Mouse (Mus musculus): ENCODE results near the gene Ctbp2.
"Not testable (repeated sequence)": the region's sequence is repeated elsewhere in the genome, so short reads cannot be mapped to it uniquely, and the experiment has no call there.

Gene Ctbp2

GRCm38 (mm10) chr7:133120221-133120751, 3.9 kb downstream of the Ctbp2 start:
- no peak for DNase-seq (ENCODE audit: low spot score)

- no peak for DNase-seq (ENCODE audit: low spot score)
These were observed 6.3 kb downstream of the Ctbp2 start for GRCm38 (mm10) chr7:133117815-133118214.

- DNase-seq (ENCODE audit: low spot score) = no peak
These were observed 7.6 kb downstream of the Ctbp2 start for GRCm38 (mm10) chr7:133116542-133116941.

GRCm38 (mm10) chr7:133115886-133116285, 8.3 kb downstream of the Ctbp2 start:
- peak; percentile 24 for DNase-seq (ENCODE audit: low spot score)

DNA sequence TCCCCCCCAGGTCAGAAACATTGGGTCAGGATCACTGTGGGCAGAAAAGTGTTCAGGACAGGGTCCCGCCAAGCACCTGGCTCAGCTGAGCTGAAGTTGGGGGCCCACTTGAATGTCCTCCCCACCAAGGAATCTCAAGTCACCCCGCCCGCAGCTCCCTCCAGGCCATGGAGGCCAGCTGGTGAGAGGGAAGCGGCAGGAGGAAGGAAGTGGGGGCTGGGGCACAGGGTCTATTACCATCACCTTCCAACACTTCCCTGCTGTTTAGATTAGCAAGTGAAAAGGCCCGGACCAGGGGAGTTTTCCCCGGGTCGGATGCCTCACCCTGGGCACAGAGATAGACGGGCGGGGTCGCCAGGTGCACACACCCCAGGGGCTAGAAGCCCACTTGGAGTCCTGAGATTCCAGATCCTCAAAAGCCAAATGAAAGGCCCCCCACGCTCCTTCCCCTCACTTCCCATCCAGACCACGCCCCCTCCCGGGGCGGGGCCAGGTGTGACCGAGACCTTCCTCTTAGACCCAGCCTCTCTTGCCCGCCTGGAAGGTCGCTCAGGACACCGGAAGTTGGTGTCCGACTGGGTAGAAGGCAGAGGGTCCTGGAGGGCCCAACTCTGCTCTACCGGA, 9.2 kb downstream of the Ctbp2 start:
- peak; percentile 27 for DNase-seq (ENCODE audit: low spot score)

DNA sequence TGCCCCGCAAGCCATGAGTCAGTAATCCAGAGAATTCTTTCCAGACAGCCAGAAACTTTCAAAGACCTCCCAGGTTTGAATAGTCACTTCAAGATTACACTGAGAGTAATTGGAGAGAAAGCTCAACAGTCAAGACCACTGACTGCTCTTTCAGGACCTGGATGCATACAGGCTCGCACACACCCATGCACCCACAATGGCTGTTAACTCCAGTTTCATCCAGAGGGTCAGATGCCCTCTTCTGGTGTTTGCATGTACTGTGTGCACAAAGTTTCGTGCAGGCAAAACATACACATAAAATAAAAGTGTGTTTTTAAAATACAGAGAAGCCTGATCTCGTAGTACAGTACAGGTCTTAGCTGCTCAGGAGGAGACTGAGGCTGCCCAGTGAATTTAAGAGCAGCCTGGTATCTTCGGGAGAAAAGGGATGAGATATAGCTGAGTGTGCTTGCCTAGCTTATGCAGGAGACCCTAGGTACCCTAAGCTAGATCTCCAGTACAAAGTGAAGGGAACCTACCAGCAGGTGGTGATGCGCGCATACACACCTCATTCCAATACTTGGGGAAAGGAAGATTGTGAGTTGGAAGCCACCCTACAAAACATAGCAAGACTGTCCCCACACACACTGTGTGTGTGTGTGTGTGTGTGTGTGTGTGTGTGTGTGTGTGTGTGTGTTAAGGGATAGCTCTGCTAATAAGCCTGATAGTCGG, 10.8 kb downstream of the Ctbp2 start:
- no peak for DNase-seq (ENCODE audit: low spot score)

DNA sequence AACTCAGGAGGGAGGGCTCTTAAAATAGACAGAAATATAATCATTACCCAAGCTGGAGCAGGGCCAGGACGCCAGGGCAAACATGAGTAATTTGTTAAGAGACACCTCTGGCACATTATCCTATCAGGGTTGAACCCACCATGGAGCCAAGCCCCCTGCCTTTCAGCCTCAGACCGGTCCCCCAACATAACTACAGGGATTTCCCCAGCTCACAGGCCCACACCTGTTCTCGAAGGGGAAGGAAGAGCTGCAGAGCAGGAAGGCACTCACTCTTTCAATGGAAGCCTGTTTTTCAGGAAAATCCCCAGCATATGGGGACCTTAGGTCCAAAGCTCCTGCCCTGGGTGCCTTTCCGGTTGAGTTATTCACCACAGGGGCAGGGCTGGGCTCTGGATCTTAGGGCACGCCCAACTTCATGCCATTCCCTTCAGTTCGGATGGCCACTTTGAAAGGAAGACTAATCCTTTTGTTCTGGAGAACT, 11.8 kb downstream of the Ctbp2 start:
- DNase-seq (ENCODE audit: low spot score) = peak; percentile 36

DNA sequence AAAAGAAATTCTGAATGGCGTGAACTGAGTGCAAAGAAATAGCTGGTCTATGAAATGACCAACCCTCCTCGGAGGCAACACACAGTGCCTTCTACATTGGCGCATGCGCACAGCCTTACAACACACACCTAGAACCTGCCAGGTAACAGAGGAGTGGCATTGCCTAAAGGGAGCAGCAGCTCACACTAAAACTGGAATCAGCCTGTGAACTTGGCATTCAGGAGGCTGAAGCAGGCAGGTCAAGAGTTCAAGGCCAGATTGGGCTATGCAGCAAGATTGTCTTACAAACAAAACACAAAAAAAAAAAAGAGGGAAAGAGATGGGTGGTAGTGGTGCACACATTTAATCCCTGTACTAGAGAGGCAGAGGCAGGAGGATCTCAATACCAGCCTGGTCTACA, 14.7 kb downstream of the Ctbp2 start:
- no peak for DNase-seq (ENCODE audit: low spot score)

DNA sequence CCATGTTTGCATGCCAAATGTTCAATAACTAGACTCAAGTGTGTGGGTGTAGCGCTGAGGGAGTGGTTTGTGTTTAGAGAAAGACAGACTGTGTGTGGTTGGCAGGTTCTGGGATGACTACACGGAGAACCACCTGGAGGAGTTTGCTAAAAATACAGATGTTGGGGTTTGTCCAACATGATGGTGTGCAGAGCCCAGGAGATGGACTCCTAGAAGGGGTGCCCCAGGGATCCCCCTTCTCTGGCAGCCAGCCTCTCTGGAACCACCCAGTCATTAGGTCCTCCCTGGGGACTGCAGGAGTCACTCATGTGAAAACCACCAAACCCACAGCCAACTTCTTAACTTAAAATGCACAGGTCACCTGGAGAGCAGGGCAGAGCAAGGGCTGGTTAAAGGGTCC, 15.5 kb downstream of the Ctbp2 start:
- DNase-seq (ENCODE audit: low spot score) = no peak

DNA sequence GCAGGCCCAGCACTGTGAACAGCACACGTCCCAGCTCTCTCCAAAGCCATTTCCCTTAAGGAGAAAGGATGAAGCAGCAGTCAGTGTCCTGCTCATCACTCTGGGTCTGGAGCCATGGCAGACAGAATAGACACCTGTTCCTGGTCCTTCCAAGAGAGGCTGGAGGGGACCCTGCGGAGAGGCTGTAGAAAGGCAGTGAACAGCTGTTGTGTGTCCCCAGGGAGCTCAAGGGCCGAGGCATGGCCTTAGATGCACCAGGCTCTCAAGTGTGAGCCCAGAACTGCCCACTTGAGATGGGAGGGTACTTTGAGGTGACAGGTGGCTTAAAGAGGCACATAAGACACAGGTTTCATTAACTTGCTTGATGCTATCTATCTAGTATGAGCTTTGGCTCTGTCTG, 21.6 kb downstream of the Ctbp2 start:
- no peak for DNase-seq (ENCODE audit: low spot score)

DNA sequence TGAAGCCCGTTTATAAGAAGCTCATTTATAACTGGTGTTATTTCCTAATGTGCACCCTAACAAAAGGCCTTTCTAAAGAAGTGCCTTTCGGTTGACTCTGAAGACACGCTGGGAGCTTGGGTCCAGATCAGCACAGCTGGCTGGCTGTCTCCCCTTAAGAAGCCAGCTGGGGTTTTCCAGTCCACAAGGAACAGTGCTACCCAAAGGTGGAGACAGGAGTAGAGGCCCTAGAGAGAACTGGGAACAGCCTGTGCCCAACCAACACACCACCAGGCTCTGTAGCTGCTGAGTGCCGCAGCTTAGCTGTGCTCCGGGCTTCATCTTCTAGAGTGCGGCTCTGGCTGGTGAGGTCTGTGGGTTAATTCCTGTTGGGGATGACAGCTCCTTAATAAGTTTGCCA, 23.1 kb downstream of the Ctbp2 start:
- DNase-seq (ENCODE audit: low spot score) = no peak

DNA sequence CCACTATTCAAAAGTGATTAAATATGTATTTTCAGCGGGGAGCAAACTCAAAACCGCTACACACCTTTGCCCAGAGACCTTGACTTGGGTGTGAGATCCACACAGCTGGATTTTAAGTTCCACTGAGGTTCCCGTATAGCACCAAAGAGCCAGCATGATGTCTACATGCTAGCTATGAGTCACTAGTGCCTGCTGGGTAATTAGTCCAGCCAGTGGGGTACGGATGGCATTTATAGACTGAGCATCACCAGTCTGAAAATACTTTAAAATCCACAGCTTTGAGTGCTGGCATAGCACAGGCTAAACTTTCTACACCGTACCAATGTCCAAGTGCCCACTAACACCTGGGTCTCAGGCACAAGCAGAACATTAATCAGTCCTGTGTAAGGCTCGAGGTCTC, 24.0 kb downstream of the Ctbp2 start:
- DNase-seq (ENCODE audit: low spot score) = no peak

DNA sequence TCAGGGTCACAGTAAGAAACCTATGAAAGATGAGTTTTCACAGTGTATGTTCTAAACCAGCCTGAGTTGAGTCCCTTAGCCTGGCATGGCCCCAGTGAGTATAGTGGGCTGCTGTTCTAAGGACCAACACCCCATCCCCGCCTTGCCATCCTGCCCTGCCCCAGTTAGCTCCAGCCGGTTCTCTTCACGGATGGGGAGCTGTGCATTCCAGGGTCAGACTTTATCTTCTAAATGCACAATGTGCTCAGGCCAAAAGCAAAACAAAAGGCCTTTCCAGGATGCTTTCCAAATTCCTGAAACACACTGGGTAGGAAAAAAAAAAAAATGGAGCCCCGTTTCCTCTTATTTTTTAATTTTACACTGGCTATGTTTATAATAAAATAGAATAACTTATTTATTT, 24.9 kb downstream of the Ctbp2 start:
- no peak for DNase-seq (ENCODE audit: low spot score)

DNA sequence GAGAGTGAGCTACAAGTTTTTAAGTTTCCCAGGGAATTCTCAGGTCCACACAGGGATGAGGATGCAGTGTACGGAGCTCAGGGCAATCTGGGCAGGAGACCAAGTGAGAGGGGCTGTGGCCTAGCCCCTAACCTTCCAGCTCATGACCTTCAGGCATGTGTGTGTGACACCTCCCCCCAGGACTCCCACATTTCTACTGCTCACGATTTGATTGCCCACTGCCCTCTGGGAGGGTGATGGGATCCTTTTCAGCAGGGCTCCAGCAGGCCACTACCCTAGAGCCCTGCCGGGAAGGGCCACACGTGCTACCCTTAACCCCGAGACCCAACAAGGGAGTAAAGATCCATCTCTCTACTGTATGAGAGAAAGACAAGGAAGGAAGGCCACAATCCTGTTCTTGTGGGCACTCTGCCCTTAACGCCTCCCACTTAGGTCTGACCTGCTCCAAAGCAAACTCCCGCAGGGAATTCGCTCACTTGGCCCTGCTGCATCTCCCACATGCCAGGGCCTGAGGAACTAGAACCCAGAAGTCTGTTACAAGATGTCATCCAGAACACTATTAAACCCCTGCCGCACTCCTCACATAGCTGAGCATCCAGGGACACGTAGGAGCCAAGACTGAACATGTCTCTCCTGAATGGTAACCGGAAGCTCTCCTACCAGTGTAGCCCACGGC, 25.9 kb downstream of the Ctbp2 start:
- no peak for DNase-seq (ENCODE audit: low spot score)

DNA sequence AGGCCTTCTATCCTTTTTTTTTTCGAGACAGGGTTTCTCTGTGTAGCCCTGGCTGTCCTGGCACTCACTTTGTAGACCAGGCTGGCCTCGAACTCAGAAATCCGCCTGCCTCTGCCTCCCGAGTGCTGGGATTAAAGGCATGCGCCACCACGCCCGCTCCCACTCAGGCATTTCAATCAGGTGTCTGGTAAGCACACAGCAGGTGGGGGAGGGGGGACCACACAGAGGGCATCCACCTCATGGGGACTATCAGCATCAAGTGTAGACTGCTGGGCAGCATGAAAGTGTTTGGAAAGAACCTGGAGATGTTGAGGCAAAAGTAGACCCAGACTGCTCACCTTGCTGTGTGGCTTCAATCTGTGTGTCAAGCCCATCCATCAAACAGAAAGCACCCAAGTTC, 28.5 kb downstream of the Ctbp2 start:
- DNase-seq (ENCODE audit: low spot score) = not testable (repeated sequence)

GRCm38 (mm10) chr7:133094711-133095495, 29.3 kb downstream of the Ctbp2 start:
- no peak for DNase-seq (ENCODE audit: low spot score)

DNA sequence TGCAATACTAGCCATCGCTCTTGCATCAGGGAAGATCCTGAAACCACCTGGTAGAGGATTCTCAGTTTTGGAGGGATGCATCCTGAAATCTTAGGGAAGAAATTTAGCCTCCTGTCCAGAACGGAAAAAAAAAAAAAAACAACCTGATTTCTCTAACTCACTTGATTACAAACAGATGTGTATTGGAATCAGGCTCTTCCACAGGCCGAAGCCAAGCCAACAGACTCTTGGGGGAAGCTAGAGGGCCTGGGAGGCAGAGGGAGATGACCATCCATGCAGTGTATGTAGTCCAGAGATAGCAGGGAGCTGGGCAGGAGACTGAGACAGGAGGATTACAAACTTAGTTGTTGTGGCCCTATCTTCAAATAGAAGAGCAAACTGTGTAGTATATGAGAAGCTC, 30.0 kb downstream of the Ctbp2 start:
- DNase-seq (ENCODE audit: low spot score) = no peak

- DNase-seq (ENCODE audit: low spot score) = no peak
These were observed 30.4 kb downstream of the Ctbp2 start for GRCm38 (mm10) chr7:133093731-133094130.

GRCm38 (mm10) chr7:133090641-133091040, 33.5 kb downstream of the Ctbp2 start:
- no peak for DNase-seq (ENCODE audit: low spot score)

GRCm38 (mm10) chr7:133089621-133090260, 34.4 kb downstream of the Ctbp2 start:
- no peak for DNase-seq (ENCODE audit: low spot score)

GRCm38 (mm10) chr7:133088830-133089261, 35.3 kb downstream of the Ctbp2 start:
- DNase-seq (ENCODE audit: low spot score) = peak; percentile 32

DNA sequence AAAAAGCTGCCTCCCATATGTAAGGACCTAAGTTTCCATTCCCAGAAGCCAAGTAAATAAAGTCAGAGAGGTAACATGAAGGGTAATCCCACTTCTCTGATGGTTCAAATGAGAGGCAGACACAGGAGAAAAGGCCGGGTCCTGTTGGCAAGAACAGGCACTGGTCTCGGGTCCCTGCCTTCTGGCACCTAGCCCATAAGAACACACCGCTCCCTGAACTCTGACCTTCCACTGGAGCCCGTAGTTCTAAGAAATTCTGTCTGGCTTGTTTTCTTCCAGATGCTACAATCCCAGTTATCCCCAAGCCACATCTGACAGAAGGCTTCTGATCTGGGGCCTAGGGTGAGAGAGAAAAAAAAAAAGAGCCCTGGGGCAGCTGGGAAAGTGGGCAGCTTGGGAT, 35.7 kb downstream of the Ctbp2 start:
- no peak for DNase-seq (ENCODE audit: low spot score)
